Mouse (Mus musculus): ENCODE results near the gene Snx29.

DNA sequence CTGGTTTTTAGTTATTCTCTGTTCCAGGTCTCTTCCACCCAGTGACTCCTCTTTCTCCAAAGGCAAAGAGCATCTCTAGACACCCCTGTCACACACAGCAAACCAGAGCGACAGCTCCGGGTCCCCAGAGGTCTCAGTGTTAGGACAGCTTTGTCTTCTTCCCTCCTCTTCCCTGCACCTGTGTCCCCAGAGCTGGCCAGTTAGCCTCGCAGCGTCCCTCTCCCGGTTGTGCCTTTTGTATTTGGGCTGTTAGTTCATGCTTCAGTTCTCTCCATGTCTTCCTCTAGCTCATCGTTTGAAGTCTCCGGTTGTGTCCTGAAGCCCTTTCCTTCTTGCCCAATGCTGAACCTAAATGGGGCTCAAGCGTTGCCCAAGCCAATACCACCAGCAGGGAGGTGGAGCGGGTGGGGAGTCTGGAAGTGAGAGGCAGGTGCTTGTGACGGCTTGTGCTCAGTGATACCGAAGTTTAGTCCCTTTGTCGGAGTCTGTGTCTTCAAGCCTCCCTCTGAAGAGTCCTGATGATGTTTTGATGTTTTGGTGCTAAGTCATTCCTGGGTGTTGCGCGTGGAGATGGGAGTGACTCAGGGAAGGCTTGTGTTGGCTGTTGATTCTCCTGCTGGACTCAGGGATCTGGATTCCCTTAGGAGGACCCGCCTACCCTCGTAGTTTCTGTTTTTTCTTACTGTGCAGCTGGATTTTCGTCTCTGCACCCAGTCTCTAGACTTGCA, 780 bp downstream of the Snx29 start:
- TF ChIP-seq CTCF (IDR thresholded peaks at IDR 0.05; ENCODE audit: borderline replicate concordance, insufficient read depth, low read length) = no peak
- TF ChIP-seq POLR2A (IDR thresholded peaks at IDR 0.05; ENCODE audit: low read depth, low read length) = no peak

Data from embryonic fibroblast, embryonic 13.5 days (primary cell).